Mouse (Mus musculus) kidney, postnatal 25 days (tissue): ENCODE data around the gene Ube2r2.

Experiments
- DNase-seq, 2 experiments: peaks; one replicate each; pipeline ENCODE4 v3.0.0; 2021; ENCODE audit warnings: mixed read lengths in 2 of 2

Ube2r2 gene

DNA sequence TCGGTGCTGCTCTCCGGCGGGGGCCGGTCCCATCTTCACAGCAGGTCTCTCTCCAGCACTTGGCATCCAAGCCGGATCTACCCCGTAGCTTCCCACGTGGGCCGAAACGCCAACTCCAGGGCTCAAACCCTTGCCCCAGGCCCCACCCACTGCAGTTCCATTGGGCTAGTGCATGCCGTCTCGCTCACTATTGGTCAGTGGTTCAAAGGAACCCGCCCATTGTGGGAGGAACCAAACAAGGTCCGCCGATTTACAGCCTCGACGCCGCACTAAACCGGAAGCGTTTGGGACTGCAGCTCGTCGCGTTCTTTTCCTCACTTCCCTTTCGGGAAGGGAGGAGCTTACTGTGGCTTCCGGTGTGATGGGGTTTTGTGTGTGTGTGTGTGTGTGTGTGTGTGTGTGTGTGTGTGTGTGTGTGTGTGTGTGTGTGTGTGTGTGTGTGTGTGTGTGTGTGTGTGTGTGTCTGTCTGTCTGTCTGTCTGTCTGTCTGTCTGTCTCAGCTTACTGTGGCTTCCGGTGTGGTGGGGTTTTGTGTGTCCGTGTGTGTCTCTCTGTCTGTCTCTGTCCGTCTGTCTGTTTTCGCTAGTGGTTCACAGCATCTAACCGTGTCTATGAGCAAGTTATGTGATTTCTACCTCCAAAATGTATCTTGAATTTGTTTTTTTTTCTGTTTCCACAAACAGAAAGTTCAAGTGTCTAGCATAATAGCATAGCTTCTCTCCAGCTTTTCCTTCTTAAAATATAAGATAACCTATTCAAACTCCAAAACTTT is 11.2 kb upstream of the Ube2r2 start, which contains the start of gene Nol6:
Nol6 (minus strand) TSS at position 276 of the 772 bp plus-strand sequence.
- DNase-seq, result peak; percentile 99 to 100

DNA sequence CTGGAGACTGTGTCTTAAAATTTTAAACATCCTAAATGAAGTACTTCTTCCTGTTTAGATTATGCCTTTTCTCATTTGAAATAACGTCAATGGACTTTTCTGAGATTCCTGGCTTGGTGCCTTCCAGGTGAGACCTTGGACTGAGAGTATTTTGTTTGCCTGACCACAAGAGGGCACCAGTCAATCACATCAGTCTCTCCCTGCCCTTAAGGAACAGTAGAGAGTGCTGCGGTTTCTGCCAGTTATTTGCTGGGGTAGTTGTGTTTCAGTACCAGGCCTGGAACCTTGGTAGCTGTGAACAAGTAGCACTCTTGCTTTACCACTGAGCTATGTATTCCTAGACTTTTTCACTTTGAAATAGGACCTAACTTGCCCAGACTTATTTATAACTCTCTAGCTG is 6.1 kb upstream of the Ube2r2 start:
- DNase-seq, result peak; percentile 72

DNA sequence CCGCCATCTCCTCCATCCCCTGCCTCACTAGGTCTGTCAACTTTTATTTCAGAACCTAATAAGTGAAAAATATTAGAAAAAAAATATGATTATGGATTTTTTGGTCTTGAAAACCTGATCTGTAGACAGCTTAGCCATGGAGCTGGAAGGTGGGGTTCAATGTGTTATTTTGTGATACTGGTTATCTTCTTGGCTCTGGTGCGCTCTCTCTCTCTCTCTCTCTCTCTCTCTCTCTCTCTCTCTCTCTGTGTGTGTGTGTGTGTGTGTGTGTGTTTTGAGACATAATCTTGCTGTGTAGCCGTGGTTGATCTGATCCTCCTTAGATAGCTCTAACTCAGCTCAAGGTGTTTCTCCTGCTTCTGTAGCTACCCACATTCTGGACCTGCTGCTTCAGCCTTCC is 5.7 kb upstream of the Ube2r2 start:
- no peak for DNase-seq

DNA sequence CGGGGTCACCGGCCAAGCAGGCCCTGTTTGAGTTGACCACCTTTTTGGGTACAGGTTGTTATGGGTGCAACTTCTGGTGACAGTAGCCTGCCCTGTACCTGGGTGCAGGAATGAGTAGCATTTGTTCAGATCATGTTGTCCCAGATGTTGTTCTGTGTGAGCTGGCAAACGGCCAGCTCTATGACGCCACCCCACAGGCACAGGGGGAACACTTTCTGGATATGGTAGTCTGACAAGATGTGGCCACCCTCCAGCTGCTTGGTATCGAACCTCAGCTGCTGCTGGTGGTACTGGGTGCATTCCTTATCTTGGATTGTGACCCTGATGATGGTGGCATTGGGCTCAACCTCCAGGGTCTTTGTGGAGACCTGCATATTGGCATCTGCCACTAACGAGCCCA is 3.1 kb upstream of the Ube2r2 start:
- DNase-seq, result no peak

DNA sequence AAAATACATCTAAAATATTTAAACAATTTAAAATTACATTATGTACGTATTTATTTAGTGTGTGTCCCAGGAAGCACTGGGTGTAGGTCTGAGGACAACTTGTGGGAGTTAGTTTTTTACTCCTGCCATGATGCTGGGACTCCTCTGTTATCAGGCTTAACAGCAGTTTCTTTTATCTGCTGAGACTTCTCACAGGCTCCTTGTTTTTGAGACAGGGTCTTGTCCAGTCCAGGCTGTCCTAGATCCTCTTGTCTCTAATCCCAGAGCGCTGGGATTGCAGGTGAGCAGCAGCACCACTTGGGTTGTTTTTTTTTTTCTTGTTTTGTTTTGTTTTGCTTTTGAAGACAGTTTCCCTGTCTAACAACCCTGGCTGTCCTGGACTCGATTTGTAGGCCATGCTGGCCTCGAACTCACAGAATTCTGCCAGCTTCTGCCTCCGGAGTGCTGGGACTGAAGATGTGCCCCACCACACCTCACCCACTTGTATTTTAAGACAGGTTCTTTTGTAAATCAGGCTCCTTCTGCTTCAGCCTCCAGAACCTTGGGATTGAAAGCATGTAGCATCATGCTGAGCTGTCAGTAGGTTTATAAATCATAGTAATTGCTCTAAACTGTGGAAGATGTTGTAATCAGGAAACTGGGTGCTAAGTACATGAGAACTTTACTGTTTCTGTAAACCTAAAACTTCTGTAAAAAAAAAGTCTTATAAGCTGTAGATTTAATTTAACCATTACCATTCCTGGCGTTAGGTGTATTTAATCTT is 1.8 kb upstream of the Ube2r2 start:
- DNase-seq, result no peak

DNA sequence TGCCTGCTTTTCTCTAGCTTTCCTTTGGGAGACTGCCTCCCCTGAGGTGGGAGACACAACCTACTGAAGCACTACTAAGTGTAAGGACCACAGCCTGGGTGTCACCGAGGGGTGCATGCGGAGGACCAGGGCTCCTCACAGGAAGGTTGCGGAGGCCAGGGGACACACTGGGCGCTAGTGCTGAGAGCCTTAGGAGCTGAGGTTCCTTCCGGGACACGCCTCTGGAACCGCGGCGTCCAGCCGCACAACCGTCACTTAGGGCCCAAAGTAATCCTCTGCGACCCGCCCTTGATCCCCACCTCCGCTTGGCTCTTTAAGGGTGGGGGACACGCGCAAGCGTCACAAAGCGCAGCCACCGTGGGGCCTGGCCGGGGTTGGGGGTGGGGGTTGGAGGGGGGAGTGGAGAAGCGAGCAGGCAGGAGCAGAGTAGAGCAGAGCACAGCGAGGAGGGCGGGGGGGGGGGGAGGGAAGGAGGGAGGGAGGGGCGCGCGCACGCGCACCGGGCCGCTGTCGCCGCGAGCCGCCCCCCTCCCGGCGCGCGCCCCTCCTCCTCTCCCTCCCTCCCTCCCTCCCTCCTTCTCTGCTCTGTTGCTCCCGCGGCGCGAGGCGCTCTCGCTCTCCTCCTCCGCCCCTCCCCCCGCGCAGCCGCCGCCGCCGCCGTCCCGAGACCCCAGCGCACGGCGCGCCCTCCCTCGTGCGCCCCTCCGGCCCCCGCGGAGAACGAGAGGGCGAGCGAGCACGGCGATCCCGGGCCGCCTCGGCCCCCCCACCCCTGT is 420 bp upstream of the Ube2r2 start:
- peak; percentile 83 to 91 for DNase-seq

DNA sequence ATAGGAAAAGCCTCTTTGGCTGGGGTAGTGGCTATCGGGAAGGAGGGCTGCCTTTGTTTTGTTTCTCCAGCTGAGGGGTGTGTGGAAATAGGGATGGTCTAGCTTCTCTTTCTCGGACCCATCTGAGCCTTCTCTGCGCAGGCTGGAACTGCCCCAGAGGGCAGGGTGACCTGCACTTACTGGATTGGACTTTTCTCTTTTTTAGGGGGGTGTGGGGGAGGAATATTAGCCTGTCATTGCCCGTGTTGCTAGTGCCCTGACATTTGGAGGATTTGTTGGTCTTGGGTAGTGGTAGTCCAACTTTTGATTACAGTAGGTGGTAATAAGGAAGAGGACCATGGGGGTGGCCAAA is 887 bp downstream of the Ube2r2 start:
- peak; percentile 57 to 83 for DNase-seq

DNA sequence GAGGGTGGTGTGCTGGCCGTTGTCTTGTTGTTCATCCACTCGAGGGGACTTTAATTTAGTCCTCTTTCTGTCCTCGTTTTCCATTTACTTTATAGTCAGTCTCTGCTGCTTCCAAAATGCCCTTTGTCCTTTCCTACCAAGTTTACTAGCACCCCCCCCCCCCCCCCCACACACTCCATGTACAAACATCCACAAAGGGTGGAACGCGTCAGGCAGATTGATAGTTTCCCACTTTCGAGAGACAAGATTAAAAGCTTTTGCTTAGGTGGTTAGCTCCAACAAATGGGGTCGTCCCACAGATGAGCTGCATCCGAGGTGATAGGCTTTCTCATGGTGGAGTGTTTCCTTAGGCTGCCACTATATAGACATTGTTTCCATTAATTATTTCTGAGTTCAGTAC is 1.3 kb downstream of the Ube2r2 start:
- peak in 1 of 2 experiments; percentile 22 for DNase-seq

DNA sequence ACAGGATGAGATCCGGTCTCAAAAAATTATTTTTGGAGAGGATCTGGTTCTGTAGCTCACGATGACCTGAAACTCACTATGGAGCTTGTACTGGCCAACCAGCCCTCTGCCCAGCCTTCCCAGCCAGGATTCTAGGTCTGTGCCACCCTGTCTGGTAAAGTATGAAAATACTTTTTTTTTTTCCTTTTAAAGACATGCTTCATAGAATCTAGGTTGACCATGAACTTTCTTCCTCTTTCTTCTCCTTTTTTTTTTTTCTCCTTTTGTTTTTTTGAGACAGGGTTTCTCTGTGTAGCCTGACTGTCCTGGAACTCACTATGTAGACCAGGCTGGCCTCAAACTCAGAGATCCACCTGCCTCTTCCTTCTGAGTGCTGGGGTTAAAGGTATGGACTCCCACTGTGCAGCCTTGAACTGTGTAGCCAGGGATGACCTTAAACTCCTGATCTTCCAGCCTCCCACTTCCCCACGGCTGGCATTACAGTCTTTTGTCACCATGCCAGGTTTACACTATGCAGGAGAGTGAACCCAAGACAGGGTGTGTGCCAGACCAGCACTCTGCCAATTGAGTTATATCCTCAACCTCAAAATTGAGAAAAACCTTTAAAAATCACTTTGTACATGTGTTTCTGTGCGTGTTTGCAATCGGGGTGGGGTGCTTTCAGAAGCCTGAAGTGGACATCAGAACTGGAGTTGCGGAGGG is 4.8 kb downstream of the Ube2r2 start:
- DNase-seq, result peak in 1 of 2 experiments; percentile 23

DNA sequence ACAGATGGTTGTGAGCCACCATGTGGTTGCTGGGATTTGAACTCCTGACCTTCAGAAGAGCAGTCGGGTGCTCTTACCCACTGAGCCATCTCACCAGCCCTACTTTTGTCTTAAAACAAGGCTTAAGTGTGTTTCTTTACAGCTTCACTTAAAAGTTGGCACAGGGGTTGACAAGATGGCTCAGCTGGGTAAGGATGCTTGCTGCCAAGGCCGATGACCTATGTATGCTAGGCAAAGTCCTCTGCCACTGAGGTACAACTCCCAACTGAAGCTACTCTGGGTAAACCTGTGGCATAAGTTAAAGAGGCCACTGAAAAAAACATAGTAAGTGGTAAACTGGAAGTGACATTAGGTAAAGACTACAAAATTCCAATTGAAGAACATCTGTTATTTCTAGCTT is 7.1 kb downstream of the Ube2r2 start:
- DNase-seq, result peak; percentile 35 to 52

DNA sequence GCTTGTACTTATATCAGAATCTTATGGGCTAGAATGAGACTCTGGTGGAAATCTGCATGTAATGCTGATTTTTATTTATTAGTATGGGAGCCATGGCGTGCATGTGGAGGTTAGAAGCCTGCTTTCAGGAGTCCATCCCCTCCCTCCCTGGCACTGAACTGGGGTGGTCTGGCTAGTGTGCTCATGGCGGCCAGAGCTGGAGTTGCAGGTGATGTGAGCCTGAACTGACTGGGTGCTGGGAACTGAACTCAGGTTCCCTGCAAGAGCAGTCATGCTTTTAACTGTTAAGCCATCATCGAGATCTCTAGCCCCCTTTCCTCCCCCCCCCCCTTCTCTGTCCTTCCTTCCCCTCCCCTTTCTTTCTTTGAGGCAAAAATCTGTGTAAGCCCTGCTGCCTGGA is 14.3 kb downstream of the Ube2r2 start:
- no peak for DNase-seq

DNA sequence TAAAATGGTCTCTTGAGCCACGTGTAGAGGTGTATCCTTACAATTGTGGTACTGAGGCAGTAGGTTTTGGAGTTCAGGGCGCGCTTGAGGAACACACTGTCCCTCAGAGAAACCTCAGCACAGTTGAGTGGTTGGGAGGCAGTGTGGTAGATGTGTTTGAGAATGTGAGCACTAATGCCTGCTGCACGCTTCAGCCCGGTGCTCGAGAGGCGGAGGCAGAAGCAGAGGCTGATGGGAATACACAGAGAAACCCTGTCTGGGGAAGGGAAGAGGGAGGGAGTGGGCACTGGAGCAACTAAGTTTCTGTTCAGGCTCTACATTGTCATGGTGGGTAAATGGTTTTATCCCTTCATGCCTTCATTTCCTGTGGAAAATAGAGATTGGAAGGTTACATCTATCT is 15.6 kb downstream of the Ube2r2 start:
- DNase-seq, result no peak

DNA sequence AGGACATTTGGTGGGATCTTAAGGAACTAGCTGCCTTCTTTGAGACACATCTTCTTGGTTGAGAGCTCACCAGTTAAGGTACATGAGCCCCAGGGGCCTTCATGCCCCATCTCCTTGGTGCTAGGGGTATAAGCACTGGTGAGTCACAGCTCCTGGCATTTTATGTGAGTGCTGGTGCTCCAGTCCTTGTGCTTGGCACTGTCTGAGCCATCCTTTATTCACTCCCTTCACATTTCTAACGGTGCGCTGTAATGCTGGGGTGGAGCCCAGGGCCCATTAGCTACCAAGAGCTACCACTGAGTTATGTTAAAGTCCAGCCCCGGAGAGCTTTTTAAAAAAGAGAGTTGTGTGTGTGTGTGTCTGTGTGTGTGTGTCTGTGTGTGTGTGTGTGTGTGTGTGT is 17.6 kb downstream of the Ube2r2 start:
- DNase-seq, result no peak

DNA sequence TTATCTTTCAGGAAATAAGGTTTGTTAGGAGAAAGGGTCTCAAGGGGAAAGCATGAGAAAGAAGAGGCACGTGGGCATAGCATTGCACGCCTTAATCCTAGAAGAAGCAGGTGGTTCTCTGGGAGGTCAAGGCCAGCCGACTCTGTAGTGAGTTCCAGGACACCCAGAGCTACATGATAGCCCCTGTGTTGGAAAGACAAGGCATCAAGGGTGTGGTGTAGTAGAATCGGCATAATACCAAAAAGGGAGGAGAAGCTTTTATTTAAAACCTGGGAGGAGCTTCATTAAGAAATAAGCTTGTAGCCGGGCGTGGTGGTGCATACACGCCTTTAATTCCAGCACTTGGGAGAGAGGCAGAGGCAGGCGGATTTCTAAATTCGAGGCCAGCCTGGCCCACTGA is 21.4 kb downstream of the Ube2r2 start:
- no peak for DNase-seq

DNA sequence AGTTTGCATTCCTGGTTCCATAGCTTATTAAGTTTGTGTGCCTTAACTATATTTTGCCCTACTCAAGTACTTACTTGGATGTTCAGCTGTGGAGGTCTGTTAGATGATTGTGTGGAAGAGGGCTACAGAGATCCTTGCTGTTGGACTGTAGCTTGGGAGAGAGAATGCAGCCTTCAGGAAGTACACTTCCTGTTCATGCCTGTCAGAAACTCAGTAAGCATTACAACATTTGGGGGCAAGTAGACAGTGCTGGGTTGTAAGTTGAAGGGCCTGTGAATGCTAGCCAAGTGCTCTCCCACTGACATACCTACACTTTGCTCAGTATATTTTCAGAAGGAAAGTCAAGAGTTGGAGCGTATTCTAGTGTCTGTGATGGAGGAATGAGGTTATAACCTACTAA is 22.7 kb downstream of the Ube2r2 start:
- DNase-seq, result no peak

DNA sequence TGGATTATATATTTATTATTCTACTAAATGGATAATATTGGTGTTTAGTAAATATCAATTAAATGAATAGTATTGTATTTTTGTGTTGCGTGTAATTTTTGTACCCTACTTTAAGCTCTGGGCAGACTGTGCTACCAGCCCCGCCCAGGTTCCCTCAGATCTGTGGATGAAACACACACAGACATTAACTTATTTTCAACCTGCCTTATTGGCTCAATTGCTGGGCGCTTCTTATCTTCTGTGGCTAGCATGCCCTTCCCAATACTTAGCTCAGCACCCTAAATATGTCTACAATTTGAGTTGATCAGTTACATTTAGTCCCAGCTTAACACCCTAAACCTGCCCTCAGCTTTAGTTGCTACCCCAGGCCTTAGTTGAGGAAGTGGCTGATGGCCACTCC is 25.7 kb downstream of the Ube2r2 start:
- DNase-seq, result no peak

DNA sequence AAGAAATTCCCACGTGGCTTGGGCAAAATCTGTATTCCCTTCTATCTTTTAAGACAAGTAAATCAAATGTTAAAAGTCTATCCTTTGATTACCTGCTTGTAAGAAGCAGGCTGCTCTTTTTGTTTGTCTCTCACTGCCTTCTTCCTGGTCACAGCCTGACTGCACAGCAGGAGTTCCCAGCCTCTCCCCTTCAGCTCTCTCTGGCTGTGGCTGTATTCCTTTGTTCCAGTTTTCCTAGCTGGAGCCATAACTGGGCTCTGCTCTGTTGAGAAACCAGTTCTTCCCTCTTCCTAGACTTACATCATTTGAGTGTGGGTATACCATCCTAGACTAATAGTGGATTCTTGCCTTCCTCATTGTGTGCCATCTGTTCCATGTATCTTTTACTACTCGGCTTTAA is 29.4 kb downstream of the Ube2r2 start:
- DNase-seq, result no peak

DNA sequence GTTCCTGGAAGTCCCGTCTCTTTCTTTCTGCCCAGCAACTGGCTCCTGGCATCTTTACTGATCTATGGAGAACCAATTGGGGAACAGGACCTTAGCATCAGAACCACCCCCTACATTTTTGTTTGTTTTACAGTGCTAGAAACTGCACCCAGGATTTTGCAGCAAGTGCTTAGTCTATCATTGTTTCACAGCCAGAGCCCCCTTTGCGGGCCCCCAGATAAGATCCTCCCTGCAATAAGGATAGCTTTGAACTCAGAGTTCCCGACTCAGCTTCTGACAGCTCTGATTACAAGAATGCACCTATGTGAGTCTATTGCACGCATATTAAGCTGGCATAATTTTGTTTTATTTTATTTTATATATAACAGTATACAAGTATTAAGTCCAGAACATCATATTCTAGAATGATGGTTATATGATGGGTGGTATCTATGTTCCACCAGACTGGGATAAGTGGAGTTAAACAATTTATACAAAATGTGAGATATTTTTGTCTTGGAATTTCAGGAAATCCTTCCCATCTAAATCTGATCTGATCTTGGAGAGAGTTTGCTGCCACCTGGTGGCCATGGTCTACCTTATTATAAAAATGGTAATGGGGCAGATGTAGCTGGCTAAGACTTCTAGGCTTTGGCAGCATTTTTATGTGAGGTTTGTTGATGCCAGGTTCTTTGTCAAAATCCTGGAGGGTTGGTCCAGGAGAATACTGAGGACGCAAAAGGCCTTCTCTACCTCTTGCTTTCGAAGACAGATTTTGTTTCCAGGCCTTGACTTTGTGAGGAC is 30.3 kb downstream of the Ube2r2 start:
- peak; percentile 73 to 94 for DNase-seq

DNA sequence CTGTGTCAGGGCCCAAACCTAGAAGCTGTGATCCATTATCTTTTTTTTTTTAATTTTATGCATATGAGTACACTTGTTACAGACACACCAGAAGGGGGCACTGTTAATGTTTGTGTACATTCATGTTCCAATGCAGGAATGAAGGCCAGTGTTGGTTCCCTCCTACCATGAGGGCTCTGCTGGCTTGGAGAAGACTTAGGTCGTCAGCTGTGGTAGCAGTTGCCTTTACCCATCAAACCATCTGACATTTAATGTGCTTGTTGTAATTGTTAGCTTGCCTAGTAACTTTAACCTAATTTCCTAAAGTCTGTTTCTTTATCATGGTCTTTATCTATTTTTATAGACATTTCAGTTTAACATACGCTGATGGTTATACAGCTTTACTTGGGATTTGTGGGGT is 35.4 kb downstream of the Ube2r2 start:
- DNase-seq, result no peak

DNA sequence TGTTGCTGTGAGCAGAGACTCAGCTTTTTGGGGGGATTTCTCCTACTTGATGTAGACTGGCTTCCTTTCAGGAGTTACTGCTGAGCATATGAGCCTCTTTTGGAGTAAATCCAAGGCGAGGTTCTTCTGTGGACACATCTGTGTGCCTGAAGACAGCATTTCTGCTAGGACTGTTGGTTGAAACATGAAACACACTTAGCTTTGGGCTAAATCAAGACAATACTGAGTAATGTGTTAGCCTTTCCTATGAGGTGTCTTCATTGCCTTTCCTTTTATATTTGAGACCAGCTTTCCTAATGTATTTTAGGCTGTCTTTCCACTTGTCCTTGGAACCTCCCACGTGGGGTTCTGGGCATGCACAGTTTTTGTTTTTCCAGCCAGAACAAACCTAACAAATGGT is 39.1 kb downstream of the Ube2r2 start:
- DNase-seq, result no peak

DNA sequence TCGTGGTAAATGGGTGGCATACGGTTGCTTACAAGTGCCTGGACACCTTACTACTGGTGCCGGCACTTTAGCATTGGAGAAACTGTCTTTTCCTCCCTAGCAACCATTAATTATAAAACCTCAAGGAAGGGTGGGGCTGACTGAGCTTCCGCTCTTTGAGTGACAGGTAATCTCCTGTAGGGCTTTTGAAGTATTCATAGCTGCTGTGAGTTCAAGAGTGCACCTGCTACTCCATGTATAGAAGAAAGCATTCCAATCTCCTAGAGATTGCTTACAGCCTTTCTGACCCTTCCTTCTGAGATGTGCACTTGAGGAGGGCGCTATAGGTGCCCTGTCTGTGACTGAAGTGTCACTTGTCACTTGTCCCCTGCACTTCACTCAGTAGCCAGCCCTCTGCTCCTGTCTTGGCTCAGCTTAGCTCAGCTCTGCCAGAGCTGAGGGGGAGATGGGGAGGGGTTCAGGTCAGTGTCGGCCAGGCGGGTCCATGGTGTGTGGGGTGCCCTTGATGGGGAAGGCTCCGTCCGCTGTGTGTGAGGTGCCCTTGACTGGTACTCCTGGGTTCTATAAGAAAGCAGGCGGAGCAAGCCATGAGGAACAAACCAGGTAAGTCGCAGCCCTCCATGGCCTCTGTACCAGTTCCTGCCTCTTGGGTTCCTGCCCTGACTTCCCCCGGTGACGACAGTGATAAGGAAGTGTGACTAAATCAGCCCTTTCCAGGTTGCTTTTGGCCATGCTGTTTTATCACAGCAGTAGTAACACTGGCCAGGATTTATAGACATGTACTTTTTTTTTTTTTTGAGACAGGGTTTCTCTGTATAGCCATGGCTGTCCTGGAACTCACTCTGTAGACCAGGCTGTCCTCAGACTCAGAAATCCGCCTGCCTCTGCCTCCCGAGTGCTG is 44.5 kb downstream of the Ube2r2 start:
- no peak for DNase-seq
